Mouse (Mus musculus) MEL (cell line): ENCODE results near the gene Kansl2. TPM values are rescaled to one million over a fixed set of nuclear protein-coding genes. Genes with fewer than 3 reads are reported as not detected.

Experiments used
- DNase-seq: peaks from one replicate; pipeline ENCODE4 v3.0.0; 2011; ENCODE audit warnings: low read depth, low spot score
- H3K27ac ChIP-seq: 2 replicates; pipeline ENCODE4 v1.5.1; 2012; ENCODE audit warnings: low read depth, mild to moderate bottlenecking, control low read depth, low read length, moderate library complexity; ENCODE audit not compliant: control insufficient read depth
- H3K27me3 ChIP-seq, 2 experiments: fragments of 150-350 bp in 1 of 2; sonication (generic) in 1 of 2; 2 replicates each; pipeline ENCODE4 v1.6.1; 2012; ENCODE audit warnings: low read length in 2 of 2, mild to moderate bottlenecking in 2 of 2, improper control_type of control experiment in 1 of 2, moderate library complexity in 1 of 2; ENCODE audit not compliant: insufficient read depth in 2 of 2, control insufficient read depth in 1 of 2
- H3K36me3 ChIP-seq, 2 experiments: 2 replicates each; pipeline ENCODE4 v1.6.1; 2012 to 2014; ENCODE audit warnings: low read length in 2 of 2, improper control_type of control experiment in 1 of 2, inconsistent platforms in 1 of 2, mild to moderate bottlenecking in 1 of 2; ENCODE audit not compliant: insufficient read depth in 2 of 2, control insufficient read depth in 1 of 2
- H3K4me1 ChIP-seq, 2 experiments: fragments of 150-350 bp in 1 of 2; sonication (generic) in 1 of 2; 2 replicates each; pipeline ENCODE4 v1.6.1; 2012; ENCODE audit warnings: low read length in 2 of 2, improper control_type of control experiment in 1 of 2, mild to moderate bottlenecking in 1 of 2; ENCODE audit not compliant: insufficient read depth in 2 of 2, control insufficient read depth in 1 of 2
- H3K4me3 ChIP-seq, 2 experiments: fragments of 150-350 bp in 1 of 2; sonication (generic) in 1 of 2; 2 replicates each; pipeline ENCODE4 v1.5.1; 2012; ENCODE audit warnings: low read depth in 2 of 2, low read length in 2 of 2, mild to moderate bottlenecking in 2 of 2, moderate library complexity in 2 of 2, control low read depth in 1 of 2, improper control_type of control experiment in 1 of 2; ENCODE audit not compliant: control insufficient read depth in 1 of 2, insufficient read depth in 1 of 2
- H3K79me2 ChIP-seq: 2 replicates; pipeline ENCODE4 v1.6.1; 2012; ENCODE audit warnings: mild to moderate bottlenecking, low read length, moderate library complexity; ENCODE audit not compliant: control insufficient read depth, poor library complexity, insufficient read depth
- H3K9ac ChIP-seq: 2 replicates; pipeline ENCODE4 v1.6.1; 2012; ENCODE audit warnings: low read depth, mild to moderate bottlenecking, control low read depth, low read length, moderate library complexity; ENCODE audit not compliant: control insufficient read depth, poor library complexity, severe bottlenecking
- H3K9me3 ChIP-seq: fragments of 150-350 bp; sonication (generic); replicated peaks from 2 replicates; pipeline ENCODE4 v1.6.1; 2012; ENCODE audit warnings: mild to moderate bottlenecking, low read length, improper control_type of control experiment, moderate library complexity; ENCODE audit not compliant: insufficient read depth
- CTCF ChIP-seq, 3 experiments: IDR thresholded peaks in 2 of 3; conservative IDR thresholded peaks in 1 of 3; 2 replicates each; pipeline ENCODE4 v1.5.1; 2011 to 2012; ENCODE audit warnings: low read length in 3 of 3, low read depth in 2 of 3, mild to moderate bottlenecking in 2 of 3, improper control_type of control experiment in 1 of 3, inconsistent platforms in 1 of 3, mixed read lengths in 1 of 3, moderate library complexity in 1 of 3; ENCODE audit not compliant: control insufficient read depth in 1 of 3, insufficient read depth in 1 of 3, poor library complexity in 1 of 3, severe bottlenecking in 1 of 3
- HCFC1 ChIP-seq: IDR thresholded peaks from 2 replicates; pipeline ENCODE4 v1.6.1; 2012; ENCODE audit warnings: low read depth, mild to moderate bottlenecking, inconsistent platforms, low read length, improper control_type of control experiment, moderate library complexity
- JUND ChIP-seq: IDR thresholded peaks from 2 replicates; pipeline ENCODE4 v1.6.1; 2011; ENCODE audit warnings: low read depth, mild to moderate bottlenecking, improper control_type of control experiment, low read length
- MAFK ChIP-seq: IDR thresholded peaks from 2 replicates; pipeline ENCODE4 v1.6.1; 2011; ENCODE audit warnings: low read depth, mild to moderate bottlenecking, low read length, improper control_type of control experiment, borderline replicate concordance
- MEF2A ChIP-seq: IDR thresholded peaks from 2 replicates; pipeline ENCODE4 v1.6.1; 2014; ENCODE audit warnings: low read depth, mild to moderate bottlenecking, inconsistent platforms, low read length, improper control_type of control experiment; ENCODE audit not compliant: poor library complexity, insufficient replicate concordance, severe bottlenecking; ENCODE audit errors: extremely low read depth
- UBTF ChIP-seq: IDR thresholded peaks from 2 replicates; pipeline ENCODE4 v1.6.1; 2012; ENCODE audit warnings: low read depth, mild to moderate bottlenecking, inconsistent platforms, low read length, improper control_type of control experiment, moderate library complexity, borderline replicate concordance; ENCODE audit not compliant: insufficient read depth
- USF2 ChIP-seq, 2 experiments: IDR thresholded peaks; 2 replicates each; pipeline ENCODE4 v1.6.1; 2011 to 2012; ENCODE audit warnings: improper control_type of control experiment in 2 of 2, low read length in 2 of 2, borderline replicate concordance in 1 of 2, inconsistent platforms in 1 of 2, low read depth in 1 of 2, mild to moderate bottlenecking in 1 of 2; ENCODE audit not compliant: insufficient read depth in 1 of 2
- polyA plus RNA-seq, 2 experiments: library from polyadenylated mRNA; stranded (reverse) in 1 of 2; unstranded in 1 of 2; fragments of >175 nt in 1 of 2; fragments of >200 nt in 1 of 2; gene quantifications; 2 replicates each; pipeline versions ENCODE4 v1.2.1 to v1.2.4; 2012; ENCODE audit warnings: low replicate concordance in 2 of 2, low read depth in 1 of 2; ENCODE audit not compliant: insufficient read length in 2 of 2, insufficient read depth in 1 of 2, missing spikeins in 1 of 2
- total RNA-seq: library from RNA; depleted of rRNA; stranded (reverse); fragments of 300-350 nt; gene quantifications from 2 replicates; pipeline ENCODE4 v1.2.3, GENCODE M21; 2012

The Kansl2 gene
- total and polyA plus RNA-seq, 3 experiments = 157 to 170 TPM; not detected in 1

GRCm38 (mm10) chr15:98504514-98504913, 29.6 kb downstream of the Kansl2 start (continued):
- TF ChIP-seq HCFC1 (0 out of 2 replicates have a peak, but pooled peaks have one; percentile 22), UBTF (no peak)

DNA sequence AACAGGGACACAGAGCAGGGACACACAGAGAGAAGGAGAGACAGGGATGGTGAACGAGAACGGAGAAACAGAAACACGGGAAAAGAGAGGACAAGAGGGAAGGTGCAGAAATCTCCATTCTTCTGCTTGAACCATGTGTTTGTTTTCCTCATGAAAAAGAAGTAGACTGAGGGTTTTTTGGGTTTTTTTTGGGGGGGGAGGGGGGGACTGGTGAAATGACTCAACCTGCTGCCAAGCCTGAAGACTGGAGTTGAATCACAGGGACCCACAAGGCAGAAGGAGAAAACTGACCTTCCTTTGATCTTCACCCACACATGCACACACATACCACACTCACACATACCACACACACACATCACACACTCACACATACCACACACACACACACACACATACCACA, 30.7 kb downstream of the Kansl2 start:
- TF ChIP-seq MEF2A = no peak
- no peak for TF ChIP-seq CTCF (IDR thresholded peaks at IDR 0.05 in 2 of 3, conservative IDR thresholded peaks at IDR 0.05 in 1 of 3; ENCODE audit: control insufficient read depth in 1 of 3, insufficient read depth in 1 of 3, low read depth in 2 of 3, low read length in 3 of 3, poor library complexity in 1 of 3, severe bottlenecking in 1 of 3)
- TF ChIP-seq JUND = no peak
- H3K27me3 ChIP-seq = peaks cover 12 to 24% of the 10 kb centered on the region in 2 experiments

GRCm38 (mm10) chr15:98497631-98498030, 36.4 kb downstream of the Kansl2 start:
- DNase-seq = no peak

More for the DNA sequence above, 30.7 kb downstream of the Kansl2 start:
- no peak overlapping the region for H3K9ac ChIP-seq
- H3K4me3 ChIP-seq = no peak overlapping the region
- no peak for DNase-seq
- no peaks in the 10 kb centered on the region for H3K79me2 ChIP-seq
- no peaks in the 10 kb centered on the region for H3K9me3 ChIP-seq
- H3K36me3 ChIP-seq = peaks cover 0 to 13% of the 10 kb centered on the region in 2 experiments; a peak in 2 of 4 replicates
- peaks cover 9 to 17% of the 10 kb centered on the region in 2 experiments for H3K4me1 ChIP-seq
- H3K27ac ChIP-seq = no peak overlapping the region

DNA sequence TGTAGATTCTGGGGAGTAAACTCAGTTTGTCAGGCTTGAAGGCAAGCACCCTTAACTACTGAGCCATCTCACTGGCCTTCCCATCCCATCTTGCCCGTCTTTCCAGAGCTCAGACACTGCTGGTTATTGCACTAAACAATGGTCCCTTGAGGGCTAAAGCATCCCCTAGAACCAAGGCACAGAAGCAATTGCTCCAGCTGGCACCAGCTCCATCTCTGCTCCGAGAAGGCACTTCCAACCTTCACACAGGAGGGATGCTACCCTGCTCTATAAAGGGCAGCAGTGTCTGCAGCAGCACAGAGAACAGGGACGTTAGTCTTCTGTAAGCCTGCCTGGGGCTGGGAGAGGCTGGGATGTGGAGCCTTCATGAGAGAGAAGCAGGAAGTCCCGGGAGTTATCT, 42.0 kb downstream of the Kansl2 start, which contains the start of gene Olfr279:
Gene Olfr279, plus strand, starts transcription at position 301 of the 400 bp plus-strand sequence.
- TF ChIP-seq USF2 (IDR thresholded peaks at IDR 0.05; ENCODE audit: borderline replicate concordance in 1 of 2, insufficient read depth in 1 of 2, low read depth in 1 of 2, low read length in 2 of 2) (no peak), MAFK (no peak), HCFC1 (no peak)
- Histone ChIP-seq H3K27ac (no peak within 1 kb of the TSS), H3K9ac (no peak within 1 kb of the TSS), H3K4me1 (0 out of 4 replicates have a peak, but pooled peaks cover 0 to 2% of the 10 kb centered on the region in 2 experiments), H3K79me2 (no peaks in the 10 kb centered on the region), H3K36me3 (no peaks in the 10 kb centered on the region), H3K4me3 (no peak within 1 kb of the TSS), H3K9me3 (no peaks in the 10 kb centered on the region), H3K27me3 (peaks cover 7 to 12% of the 10 kb centered on the region in 2 experiments)
- DNase-seq = no peak

More at GRCm38 (mm10) chr15:98497631-98498030, 36.4 kb downstream of the Kansl2 start:
- no peak overlapping the region for H3K27ac ChIP-seq
- no peak overlapping the region for H3K4me3 ChIP-seq
- H3K79me2 ChIP-seq = no peaks in the 10 kb centered on the region
- H3K9me3 ChIP-seq = no peaks in the 10 kb centered on the region
- TF ChIP-seq HCFC1 = no peak
- H3K9ac ChIP-seq = no peak overlapping the region
- H3K4me1 ChIP-seq = no peaks in the 10 kb centered on the region
- H3K27me3 ChIP-seq = peaks cover 19 to 32% of the 10 kb centered on the region in 2 experiments
- H3K36me3 ChIP-seq = no peaks in the 10 kb centered on the region
